In the genomic region with DNA sequence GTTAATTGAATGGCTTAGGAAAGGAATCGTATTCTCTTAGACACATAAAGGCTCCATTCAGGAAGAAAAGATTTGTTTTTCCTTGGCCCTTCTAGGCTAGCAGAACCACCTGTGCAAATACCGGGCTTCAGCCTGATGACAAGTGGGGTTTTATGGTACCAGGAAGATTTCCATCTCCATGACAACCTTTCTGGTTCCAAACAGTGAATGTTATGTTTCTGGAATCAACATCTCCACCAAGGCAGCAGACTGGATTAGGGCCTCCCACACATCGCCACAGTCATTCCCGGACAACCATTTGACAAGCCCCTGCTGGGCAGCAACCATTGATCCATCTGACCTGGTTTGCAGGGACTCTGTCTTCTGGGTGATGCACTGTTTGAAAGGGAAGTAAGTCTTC, we compare ENCODE assay signal across 14 mouse cellular contexts.
DNase-seq lines count a peak whose midpoint lies in the region; ATAC-seq and TF ChIP-seq lines count a peak whose summit lies in the region.
"Had no signal": no experiment of that assay in that cellular context is flagged by ENCODE, and none has a peak within 500 bp of the region (broad histone marks: within the 10 kb centered on the region; RNA-seq: fewer than 3 reads in every experiment).

No protein-coding gene starts in this region.

- no peak overlapping the region for H3K4me3 ChIP-seq in forebrain, postnatal 0 days (ENCODE audit: low read depth, low read length)
- H3K4me3 ChIP-seq in midbrain, embryonic 10.5 days, result no peak overlapping the region
- no peak overlapping the region for H3K4me3 ChIP-seq in gastrocnemius, adult 2 months
- H3K4me3 ChIP-seq: embryonic facial prominence, embryonic 15.5 days; liver, embryonic 13.5 days had no signal

- ATAC-seq in frontal cortex, adult (ENCODE audit: low TSS enrichment), result peak; percentile 25
- ATAC-seq in forebrain, postnatal 0 days, result peak; percentile 47; the same call in 1 of the 2 replicates
- ATAC-seq in erythroid progenitor cell, adult 5-6 weeks (replicated peaks; ENCODE audit: low FRiP score, poor library complexity, severe bottlenecking), result no peak

- WGBS in forebrain, postnatal 0 days, result 12% methylated on average over 4 of the region's 4 CpGs
- WGBS in midbrain, embryonic 10.5 days, result 7% methylated on average over 4 of the region's 4 CpGs

- H3K36me3 ChIP-seq in forebrain, postnatal 0 days (ENCODE audit: insufficient read depth), result no peaks in the 10 kb centered on the region
- H3K36me3 ChIP-seq in midbrain, embryonic 10.5 days, result no peaks in the 10 kb centered on the region
- H3K36me3 ChIP-seq: embryonic facial prominence, embryonic 15.5 days; liver, embryonic 13.5 days had no signal

- H3K27me3 ChIP-seq in forebrain, postnatal 0 days (ENCODE audit: insufficient read depth, low read length), result no peaks in the 10 kb centered on the region
- peaks cover 23% of the 10 kb centered on the region for H3K27me3 ChIP-seq in midbrain, embryonic 10.5 days (ENCODE audit: low read depth, poor library complexity, severe bottlenecking)
- H3K27me3 ChIP-seq: embryonic facial prominence, embryonic 15.5 days; liver, embryonic 13.5 days had no signal

- H3K27ac ChIP-seq in forebrain, postnatal 0 days (ENCODE audit: low read depth, low read length), result no peak overlapping the region
- no peak overlapping the region; the same call in 1 of the 2 replicates for H3K27ac ChIP-seq in midbrain, embryonic 10.5 days (replicated peaks)
- no peak overlapping the region for H3K27ac ChIP-seq in gastrocnemius, adult 2 months
- H3K27ac ChIP-seq: embryonic facial prominence, embryonic 15.5 days; liver, embryonic 13.5 days had no signal

- DNase-seq in frontal cortex, postnatal 25 days (ENCODE audit: low spot score in 2 of 2), result no peak
- DNase-seq in forebrain, postnatal 0 days, result peak; percentile 39
- DNase-seq in midbrain, embryonic 10.5 days (ENCODE audit: low spot score), result peak; percentile 49
- peak; percentile 72 for DNase-seq in retina, postnatal 1 day
- no peak for DNase-seq in left cerebral cortex, adult 11 months (ENCODE audit: low spot score)
- DNase-seq in gastrocnemius, adult 2 months, result no peak
- DNase-seq: adrenal gland, adult 8-10 months; B cell, adult 2 months; heart, postnatal 14 days; liver, embryonic 13.5 days; lung, postnatal 4 days had no signal

- intact Hi-C loops in gastrocnemius, adult 2 months (cut with DNase I), result loop anchor here (10.0 kb wide), 1 partner anchor 351 kb away; no protein-coding TSS in a partner anchor

- TF ChIP-seq CTCF in forebrain, postnatal 0 days (IDR thresholded peaks at IDR 0.05; ENCODE audit: low read depth), result no peak
- TF ChIP-seq CTCF in gastrocnemius, adult 2 months (IDR thresholded peaks at IDR 0.05), result no peak

- no peak overlapping the region for H3K9ac ChIP-seq in forebrain, postnatal 0 days
- H3K9ac ChIP-seq: embryonic facial prominence, embryonic 15.5 days; liver, embryonic 13.5 days had no signal

- H3K4me2 ChIP-seq in forebrain, postnatal 0 days (ENCODE audit: low read depth), result no peak overlapping the region
- H3K4me2 ChIP-seq: embryonic facial prominence, embryonic 15.5 days; liver, embryonic 13.5 days had no signal

- no peaks in the 10 kb centered on the region for H3K9me3 ChIP-seq in forebrain, postnatal 0 days (ENCODE audit: low read length)
- no peaks in the 10 kb centered on the region for H3K9me3 ChIP-seq in midbrain, embryonic 10.5 days (replicated peaks)
- H3K9me3 ChIP-seq: embryonic facial prominence, embryonic 15.5 days; liver, embryonic 13.5 days had no signal

- peaks cover 6% of the 10 kb centered on the region for H3K4me1 ChIP-seq in forebrain, postnatal 0 days (ENCODE audit: insufficient read depth)
- peaks cover 63% of the 10 kb centered on the region for H3K4me1 ChIP-seq in midbrain, embryonic 10.5 days

Comparison
In these comparisons a context has a peak if more than half of its experiments do, and no peak if none do; other contexts are left out.
1. DNase-seq: peak in forebrain, postnatal 0 days (single experiment), midbrain, embryonic 10.5 days (single experiment) and retina, postnatal 1 day (single experiment); none in frontal cortex, postnatal 25 days (0 of 2), left cerebral cortex, adult 11 months (single experiment) and gastrocnemius, adult 2 months (single experiment).